Mouse (Mus musculus): Measurements from ENCODE around the gene Syvn1. TPM values are rescaled to one million over a fixed set of nuclear protein-coding genes. Genes with fewer than 3 reads are reported as not detected.

Gene Syvn1
- polyA plus RNA-seq, 1 experiment from 2014 or later = 34.3 TPM

- peaks cover 60% of the 10 kb centered on the region for H3K36me3 ChIP-seq (ENCODE audit: insufficient read depth)
- H3K27ac ChIP-seq (ENCODE audit: low read depth) = no peak overlapping the region
- no peak overlapping the region for H3K4me3 ChIP-seq (ENCODE audit: low read depth, low read length)
- no peaks in the 10 kb centered on the region for H3K27me3 ChIP-seq (ENCODE audit: insufficient read depth, low read length)
- DNase-seq (no peak), ATAC-seq (ENCODE audit: insufficient read depth) (no peak)
- peaks cover 6% of the 10 kb centered on the region; the same call in 1 of the 2 replicates for H3K4me1 ChIP-seq (ENCODE audit: insufficient read depth)
- H3K9ac ChIP-seq = no peak overlapping the region
- WGBS = 87% methylated on average over 11 of the region's 11 CpGs
- no peak overlapping the region; the same call in 1 of the 2 replicates for H3K4me2 ChIP-seq
- no peak for TF ChIP-seq CTCF (IDR thresholded peaks at IDR 0.05; ENCODE audit: low read depth)
- H3K9me3 ChIP-seq (ENCODE audit: low read depth, low read length) = no peaks in the 10 kb centered on the region
Measured at GRCm38 (mm10) chr19:6048681-6049410, 2.5 kb downstream of the Syvn1 start.

GRCm38 (mm10) chr19:6052516-6052915 is 6.1 kb downstream of the Syvn1 start:
- Histone ChIP-seq H3K27me3 (ENCODE audit: insufficient read depth, low read length) (no peaks in the 10 kb centered on the region), H3K4me1 (ENCODE audit: insufficient read depth) (peaks cover 5% of the 10 kb centered on the region; the same call in 1 of the 2 replicates), H3K9ac (no peak overlapping the region), H3K27ac (ENCODE audit: low read depth) (no peak overlapping the region), H3K4me3 (ENCODE audit: low read depth, low read length) (no peak overlapping the region), H3K4me2 (no peak overlapping the region), H3K9me3 (ENCODE audit: low read depth, low read length) (no peaks in the 10 kb centered on the region), H3K36me3 (ENCODE audit: insufficient read depth) (peaks cover 81% of the 10 kb centered on the region)
- no peak for TF ChIP-seq CTCF (IDR thresholded peaks at IDR 0.05; ENCODE audit: low read depth)
- ATAC-seq (ENCODE audit: insufficient read depth) (no peak), DNase-seq (no peak)
- 73% methylated on average over 7 of the region's 7 CpGs for WGBS

- H3K27me3 ChIP-seq (ENCODE audit: insufficient read depth, low read length) = no peaks in the 10 kb centered on the region
- WGBS = 82% methylated on average over 5 of the region's 5 CpGs
- DNase-seq (no peak), ATAC-seq (ENCODE audit: insufficient read depth) (no peak)
- no peak overlapping the region for H3K4me2 ChIP-seq
- H3K4me3 ChIP-seq (ENCODE audit: low read depth, low read length) = no peak overlapping the region
- no peak overlapping the region for H3K9ac ChIP-seq
- TF ChIP-seq CTCF (IDR thresholded peaks at IDR 0.05; ENCODE audit: low read depth) = no peak
- H3K36me3 ChIP-seq (ENCODE audit: insufficient read depth) = peaks cover 74% of the 10 kb centered on the region
- H3K27ac ChIP-seq (ENCODE audit: low read depth) = no peak overlapping the region
- H3K9me3 ChIP-seq (ENCODE audit: low read depth, low read length) = no peaks in the 10 kb centered on the region
- no peaks in the 10 kb centered on the region for H3K4me1 ChIP-seq (ENCODE audit: insufficient read depth)
Measured at GRCm38 (mm10) chr19:6054296-6054695, 7.9 kb downstream of the Syvn1 start.

GRCm38 (mm10) chr19:6056696-6057095 is 10.3 kb downstream of the Syvn1 start:
- ATAC-seq (ENCODE audit: insufficient read depth) (no peak), DNase-seq (no peak)
- Histone ChIP-seq H3K9ac (peak overlapping the region; percentile 91), H3K36me3 (ENCODE audit: insufficient read depth) (peaks cover 56% of the 10 kb centered on the region), H3K27ac (ENCODE audit: low read depth) (no peak overlapping the region), H3K4me2 (peak overlapping the region; percentile 74), H3K27me3 (ENCODE audit: insufficient read depth, low read length) (no peaks in the 10 kb centered on the region), H3K9me3 (ENCODE audit: low read depth, low read length) (no peaks in the 10 kb centered on the region), H3K4me1 (ENCODE audit: insufficient read depth) (no peaks in the 10 kb centered on the region), H3K4me3 (ENCODE audit: low read depth, low read length) (peak overlapping the region; percentile 86)
- WGBS = 54% methylated on average over 4 of the region's 4 CpGs
- no peak for TF ChIP-seq CTCF (IDR thresholded peaks at IDR 0.05; ENCODE audit: low read depth)

- under 1% methylated on average over 63 of the region's 63 CpGs for WGBS
- peak within 1 kb of the TSS; percentile 91 for H3K9ac ChIP-seq
Measured at GRCm38 (mm10) chr19:6057313-6058096, 11.1 kb downstream of the Syvn1 start, which contains the start of the genes Mrpl49 and Fau. Mrpl49 (minus strand) TSS chr19:6057785. Fau (plus strand) TSS chr19:6057844.

GRCm38 (mm10) chr19:6058513-6058912 is 12.1 kb downstream of the Syvn1 start:
- peak; percentile 0; the same call in 1 of the 2 replicates for ATAC-seq (ENCODE audit: insufficient read depth)
- H3K4me2 ChIP-seq = peak overlapping the region; percentile 74
- H3K27me3 ChIP-seq (ENCODE audit: insufficient read depth, low read length) = no peaks in the 10 kb centered on the region
- H3K9ac ChIP-seq = peak overlapping the region; percentile 91
- no peak for DNase-seq
- peak overlapping the region; percentile 86 for H3K4me3 ChIP-seq (ENCODE audit: low read depth, low read length)
- no peaks in the 10 kb centered on the region for H3K9me3 ChIP-seq (ENCODE audit: low read depth, low read length)
- peaks cover 38% of the 10 kb centered on the region for H3K36me3 ChIP-seq (ENCODE audit: insufficient read depth)
- 0 out of 2 replicates have a peak overlapping the region, but pooled peaks have one; percentile 69 for H3K27ac ChIP-seq (ENCODE audit: low read depth)
- peaks cover 12% of the 10 kb centered on the region; the same call in 1 of the 2 replicates for H3K4me1 ChIP-seq (ENCODE audit: insufficient read depth)
- no peak for TF ChIP-seq CTCF (IDR thresholded peaks at IDR 0.05; ENCODE audit: low read depth)
- 29% methylated on average over 5 of the region's 5 CpGs for WGBS

More at GRCm38 (mm10) chr19:6057313-6058096, 11.1 kb downstream of the Syvn1 start, which contains the start of the genes Mrpl49 and Fau:
- H3K27me3 ChIP-seq (ENCODE audit: insufficient read depth, low read length) = no peaks in the 10 kb centered on the region
- ATAC-seq (ENCODE audit: insufficient read depth) (peak; percentile 79), DNase-seq (peak; percentile 100)
- H3K4me2 ChIP-seq = peak within 1 kb of the TSS; percentile 74
- peak within 1 kb of the TSS; percentile 69 for H3K27ac ChIP-seq (ENCODE audit: low read depth)
- H3K4me1 ChIP-seq (ENCODE audit: insufficient read depth) = peaks cover 7% of the 10 kb centered on the region; the same call in 1 of the 2 replicates
- peaks cover 48% of the 10 kb centered on the region for H3K36me3 ChIP-seq (ENCODE audit: insufficient read depth)
- TF ChIP-seq CTCF (IDR thresholded peaks at IDR 0.05; ENCODE audit: low read depth) = no peak
- H3K9me3 ChIP-seq (ENCODE audit: low read depth, low read length) = no peaks in the 10 kb centered on the region
- peak within 1 kb of the TSS; percentile 86 for H3K4me3 ChIP-seq (ENCODE audit: low read depth, low read length)
